Mouse (Mus musculus): ENCODE results near the gene Gm16181. TPM values are rescaled to one million over a fixed set of nuclear protein-coding genes. Genes with fewer than 3 reads are reported as not detected.

The Gm16181 gene
- polyA plus RNA-seq, 1 experiment: not detected

DNA sequence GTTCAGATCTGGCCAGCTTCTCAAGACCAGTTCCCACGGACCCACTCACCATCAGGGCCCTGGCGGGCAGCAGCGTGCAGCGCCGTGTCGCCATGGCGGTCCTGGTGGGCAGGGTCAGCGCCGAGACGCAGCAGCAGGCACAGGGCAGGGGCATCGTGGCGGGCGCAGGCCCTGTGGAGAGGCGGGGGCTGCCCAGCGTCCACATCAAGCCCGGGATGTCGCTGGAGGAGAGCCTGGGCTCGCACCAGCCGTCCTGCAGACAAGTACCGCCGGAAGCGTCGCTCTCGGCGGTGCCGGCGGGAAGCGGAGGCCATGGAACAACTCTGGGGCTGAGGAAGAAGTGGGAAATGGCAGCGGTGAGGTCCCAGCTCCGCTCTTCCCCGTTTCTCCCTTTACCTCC lies 14.3 kb downstream of the Gm16181 start:
- peaks cover 31% of the 10 kb centered on the region for H3K4me1 ChIP-seq (replicated peaks; ENCODE audit: control insufficient read depth, insufficient read depth, low read length)
- H3K27ac ChIP-seq (ENCODE audit: control insufficient read depth, insufficient read depth, low read length): peak overlapping the region; percentile 86
- H3K4me3 ChIP-seq (ENCODE audit: control insufficient read depth, insufficient read depth, low read length): peak overlapping the region; percentile 82
- no peak for TF ChIP-seq POLR2A (IDR thresholded peaks at IDR 0.05; ENCODE audit: control insufficient read depth, extremely low read depth, insufficient read depth, low read length, poor library complexity)
- peak; percentile 35; the same call in 1 of the 2 replicates for TF ChIP-seq CTCF (IDR thresholded peaks at IDR 0.05; ENCODE audit: borderline replicate concordance, control insufficient read depth, extremely low read depth, insufficient read depth, low read length, poor library complexity)
- DNase-seq: peak; percentile 59
- WGBS: 10% methylated on average over 31 of the region's 31 CpGs
- H3K27me3 ChIP-seq (ENCODE audit: control insufficient read depth, insufficient read depth, low read length): no peaks in the 10 kb centered on the region
- H3K36me3 ChIP-seq (ENCODE audit: control insufficient read depth, insufficient read depth, low read length): no peaks in the 10 kb centered on the region; the same call in 1 of the 2 replicates

DNA sequence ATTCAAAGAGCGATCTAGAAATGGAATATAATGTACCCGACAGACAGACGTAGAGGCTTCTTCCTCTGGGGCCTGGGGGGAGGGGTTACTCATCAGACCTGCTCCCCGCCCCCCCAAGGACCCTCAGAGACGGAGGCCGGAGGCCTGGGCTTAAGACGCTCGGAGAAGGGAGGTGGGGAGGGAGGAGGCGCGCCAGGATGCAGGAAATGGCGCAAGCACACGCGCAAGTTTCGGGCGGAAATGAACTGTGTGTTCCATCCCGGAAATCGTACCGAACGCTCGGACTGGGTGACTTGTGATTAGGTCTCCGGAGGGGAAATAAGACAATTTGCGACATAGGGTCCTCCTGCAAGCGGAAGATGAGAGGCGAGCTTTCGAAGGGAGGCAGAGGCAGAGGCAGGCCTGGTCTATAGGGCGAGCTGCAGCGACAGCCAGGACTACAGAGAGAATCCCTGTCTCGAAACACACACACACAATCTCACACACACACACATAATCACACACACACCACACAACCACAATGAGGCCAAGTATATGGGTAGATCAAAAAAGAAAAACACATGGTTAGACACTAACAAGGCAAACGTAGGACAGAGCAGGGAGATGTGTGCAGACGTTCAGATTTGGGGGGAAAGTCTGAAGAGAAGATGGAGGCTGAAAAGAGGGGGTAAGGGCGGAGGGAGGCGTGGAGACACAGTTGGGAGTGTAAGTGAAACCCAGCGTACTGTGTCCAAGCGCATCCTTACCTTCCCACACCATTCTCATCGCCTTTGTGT lies 15.2 kb downstream of the Gm16181 start, which contains the start of gene Nfkbil1:
TSS of gene Nfkbil1 (minus strand) at position 179 of the 776 bp plus-strand sequence.
- peak within 1 kb of the TSS; percentile 91 for H3K27ac ChIP-seq (ENCODE audit: control insufficient read depth, insufficient read depth, low read length)
- H3K36me3 ChIP-seq (ENCODE audit: control insufficient read depth, insufficient read depth, low read length): no peaks in the 10 kb centered on the region
- DNase-seq: peak; percentile 86
- WGBS: under 1% methylated on average over 35 of the region's 35 CpGs
- H3K4me1 ChIP-seq (replicated peaks; ENCODE audit: control insufficient read depth, insufficient read depth, low read length): peaks cover 35% of the 10 kb centered on the region
- peak within 1 kb of the TSS; percentile 82 for H3K4me3 ChIP-seq (ENCODE audit: control insufficient read depth, insufficient read depth, low read length)
- TF ChIP-seq CTCF (IDR thresholded peaks at IDR 0.05; ENCODE audit: borderline replicate concordance, control insufficient read depth, extremely low read depth, insufficient read depth, low read length, poor library complexity): 0 out of 2 replicates have a peak, but pooled peaks have one; percentile 16
- peak; percentile 90 for TF ChIP-seq POLR2A (IDR thresholded peaks at IDR 0.05; ENCODE audit: control insufficient read depth, extremely low read depth, insufficient read depth, low read length, poor library complexity)
- no peaks in the 10 kb centered on the region for H3K27me3 ChIP-seq (ENCODE audit: control insufficient read depth, insufficient read depth, low read length)

GRCm38 (mm10) chr17:35236390-35236746 lies 15.7 kb downstream of the Gm16181 start:
- H3K27me3 ChIP-seq (ENCODE audit: control insufficient read depth, insufficient read depth, low read length): no peaks in the 10 kb centered on the region
- peak; percentile 100 for DNase-seq
- H3K4me1 ChIP-seq (replicated peaks; ENCODE audit: control insufficient read depth, insufficient read depth, low read length): peaks cover 32% of the 10 kb centered on the region
- H3K27ac ChIP-seq (ENCODE audit: control insufficient read depth, insufficient read depth, low read length): peak overlapping the region; percentile 91
- 3% methylated on average over 18 of the region's 18 CpGs for WGBS
- TF ChIP-seq CTCF (IDR thresholded peaks at IDR 0.05; ENCODE audit: borderline replicate concordance, control insufficient read depth, extremely low read depth, insufficient read depth, low read length, poor library complexity) (peak; percentile 98), POLR2A (IDR thresholded peaks at IDR 0.05; ENCODE audit: control insufficient read depth, extremely low read depth, insufficient read depth, low read length, poor library complexity) (no peak)
- no peaks in the 10 kb centered on the region for H3K36me3 ChIP-seq (ENCODE audit: control insufficient read depth, insufficient read depth, low read length)
- H3K4me3 ChIP-seq (ENCODE audit: control insufficient read depth, insufficient read depth, low read length): peak overlapping the region; percentile 59

DNA sequence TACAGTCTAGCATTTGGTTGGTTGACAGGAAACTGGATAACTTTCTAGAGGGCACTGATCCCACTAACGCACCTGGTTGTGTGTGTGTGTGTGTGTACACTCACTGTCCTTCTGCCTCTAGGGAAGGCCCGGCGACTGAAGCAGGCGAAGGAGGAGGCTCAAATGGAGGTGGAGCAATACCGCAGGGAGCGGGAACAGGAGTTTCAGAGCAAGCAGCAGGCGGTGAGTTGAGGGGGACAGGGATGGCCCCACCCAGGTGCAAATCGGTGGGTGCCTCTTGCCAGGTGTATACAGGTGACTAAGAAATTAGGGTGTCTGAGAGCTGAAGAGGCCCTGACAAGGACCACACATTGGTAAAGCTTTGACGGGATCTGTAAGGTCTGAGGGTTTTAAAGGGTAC lies 16.4 kb downstream of the Gm16181 start:
- Histone ChIP-seq H3K36me3 (ENCODE audit: control insufficient read depth, insufficient read depth, low read length) (no peaks in the 10 kb centered on the region), H3K4me1 (replicated peaks; ENCODE audit: control insufficient read depth, insufficient read depth, low read length) (peaks cover 29% of the 10 kb centered on the region), H3K27me3 (ENCODE audit: control insufficient read depth, insufficient read depth, low read length) (no peaks in the 10 kb centered on the region), H3K4me3 (ENCODE audit: control insufficient read depth, insufficient read depth, low read length) (no peak overlapping the region), H3K27ac (ENCODE audit: control insufficient read depth, insufficient read depth, low read length) (no peak overlapping the region)
- TF ChIP-seq CTCF (IDR thresholded peaks at IDR 0.05; ENCODE audit: borderline replicate concordance, control insufficient read depth, extremely low read depth, insufficient read depth, low read length, poor library complexity): no peak
- no peak for TF ChIP-seq POLR2A (IDR thresholded peaks at IDR 0.05; ENCODE audit: control insufficient read depth, extremely low read depth, insufficient read depth, low read length, poor library complexity)
- no peak for DNase-seq
- 94% methylated on average over 9 of the region's 9 CpGs for WGBS

DNA sequence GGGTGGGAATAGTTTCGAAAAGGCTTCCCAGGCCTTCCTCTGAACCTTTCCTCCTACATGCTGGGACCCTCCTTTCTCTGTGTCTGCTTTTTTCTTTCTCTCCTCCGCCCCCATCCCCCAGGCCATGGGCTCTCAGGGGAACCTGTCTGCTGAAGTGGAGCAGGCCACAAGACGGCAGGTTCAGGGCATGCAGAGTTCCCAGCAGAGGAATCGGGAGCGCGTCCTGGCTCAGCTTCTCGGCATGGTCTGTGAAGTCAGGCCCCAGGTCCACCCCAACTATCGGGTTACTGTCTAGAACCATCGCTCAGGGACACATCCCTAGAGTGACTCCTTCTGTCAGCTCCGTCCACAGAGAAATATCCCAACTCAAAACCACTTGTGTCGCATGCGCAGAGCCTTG lies 16.9 kb downstream of the Gm16181 start:
- Histone ChIP-seq H3K27ac (ENCODE audit: control insufficient read depth, insufficient read depth, low read length) (no peak overlapping the region), H3K4me1 (replicated peaks; ENCODE audit: control insufficient read depth, insufficient read depth, low read length) (peaks cover 25% of the 10 kb centered on the region), H3K27me3 (ENCODE audit: control insufficient read depth, insufficient read depth, low read length) (no peaks in the 10 kb centered on the region), H3K4me3 (ENCODE audit: control insufficient read depth, insufficient read depth, low read length) (no peak overlapping the region), H3K36me3 (ENCODE audit: control insufficient read depth, insufficient read depth, low read length) (no peaks in the 10 kb centered on the region)
- no peak for DNase-seq
- TF ChIP-seq CTCF (IDR thresholded peaks at IDR 0.05; ENCODE audit: borderline replicate concordance, control insufficient read depth, extremely low read depth, insufficient read depth, low read length, poor library complexity) (no peak), POLR2A (IDR thresholded peaks at IDR 0.05; ENCODE audit: control insufficient read depth, extremely low read depth, insufficient read depth, low read length, poor library complexity) (no peak)
- 94% methylated on average over 12 of the region's 12 CpGs for WGBS

DNA sequence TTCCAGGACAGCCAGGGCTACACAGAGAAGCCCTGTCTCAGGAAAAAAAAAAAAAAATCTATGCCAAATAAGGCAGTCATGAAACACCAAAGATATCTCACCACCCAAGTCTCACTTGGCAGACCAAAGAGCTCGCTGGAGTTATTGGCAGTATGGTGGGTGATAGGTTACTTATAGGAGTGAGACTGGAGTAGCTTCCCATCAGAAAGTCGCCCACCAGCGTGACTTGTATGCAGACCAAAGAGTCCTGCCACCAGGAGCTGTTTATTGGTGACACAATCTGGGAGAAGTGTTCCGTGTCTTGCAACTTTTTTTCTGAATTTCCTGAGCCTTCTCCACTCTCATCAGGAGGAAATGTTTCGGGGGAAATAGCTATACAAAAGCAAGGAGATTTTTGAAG lies 19.1 kb downstream of the Gm16181 start:
- WGBS: 93% methylated on average over 5 of the region's 5 CpGs
- Histone ChIP-seq H3K27me3 (ENCODE audit: control insufficient read depth, insufficient read depth, low read length) (no peaks in the 10 kb centered on the region), H3K4me1 (replicated peaks; ENCODE audit: control insufficient read depth, insufficient read depth, low read length) (peaks cover 27% of the 10 kb centered on the region), H3K27ac (ENCODE audit: control insufficient read depth, insufficient read depth, low read length) (no peak overlapping the region), H3K36me3 (ENCODE audit: control insufficient read depth, insufficient read depth, low read length) (peaks cover 16% of the 10 kb centered on the region), H3K4me3 (ENCODE audit: control insufficient read depth, insufficient read depth, low read length) (no peak overlapping the region)
- no peak for DNase-seq
- TF ChIP-seq CTCF (IDR thresholded peaks at IDR 0.05; ENCODE audit: borderline replicate concordance, control insufficient read depth, extremely low read depth, insufficient read depth, low read length, poor library complexity): no peak
- no peak for TF ChIP-seq POLR2A (IDR thresholded peaks at IDR 0.05; ENCODE audit: control insufficient read depth, extremely low read depth, insufficient read depth, low read length, poor library complexity)

Measured in thymus, adult 2 months (tissue).